Mouse (Mus musculus) hindbrain, embryonic 15.5 days (tissue): ENCODE data around the gene Krtap11-1. TPM values are rescaled to one million over a fixed set of nuclear protein-coding genes. Genes with fewer than 3 reads are reported as not detected.
A peak's percentile ranks its signal among the peaks of the same experiment; 100 is the strongest.

Experiments used
- ATAC-seq: fragments of 200-750 bp; cut with Nextera tagmentation; 2 replicates; pipeline ENCODE4 v1.8.0; 2017; ENCODE audit warnings: low read depth, moderate number of reproducible peaks, moderate TSS enrichment; ENCODE audit not compliant: low FRiP score
- H3K27ac ChIP-seq: fragments of 300-500 bp; sonication (generic); replicated peaks from 2 replicates; pipeline ENCODE4 v1.5.1; 2015; ENCODE audit warnings: mild to moderate bottlenecking, inconsistent platforms
- H3K27me3 ChIP-seq: fragments of 300-500 bp; sonication (generic); 2 replicates; pipeline ENCODE4 v1.6.1; 2015; ENCODE audit warnings: control low read depth, inconsistent platforms
- H3K36me3 ChIP-seq: fragments of 300-500 bp; sonication (generic); 2 replicates; pipeline ENCODE4 v1.6.1; 2015; ENCODE audit warnings: control low read depth, inconsistent platforms
- H3K4me1 ChIP-seq: fragments of 300-500 bp; sonication (generic); replicated peaks from 2 replicates; pipeline ENCODE4 v1.6.1; 2015; ENCODE audit warnings: control low read depth, inconsistent platforms
- H3K4me2 ChIP-seq: fragments of 300-500 bp; sonication (generic); 2 replicates; pipeline ENCODE4 v1.6.1; 2015; ENCODE audit warnings: moderate library complexity, mild to moderate bottlenecking, inconsistent platforms
- H3K4me3 ChIP-seq: fragments of 300-500 bp; sonication (generic); 2 replicates; pipeline ENCODE4 v1.5.1; 2015; ENCODE audit warnings: mild to moderate bottlenecking, inconsistent platforms
- H3K9ac ChIP-seq: fragments of 300-500 bp; sonication (generic); 2 replicates; pipeline ENCODE4 v1.6.1; 2015; ENCODE audit warnings: inconsistent platforms
- H3K9me3 ChIP-seq: fragments of 300-500 bp; sonication (generic); 2 replicates; pipeline ENCODE4 v1.6.1; 2016; ENCODE audit warnings: control low read depth, inconsistent platforms
- WGBS: fragments of 180-500 bp; shearing (Covaris S2); methylation state at CpG from one replicate; pipeline ENCODE4 v1.1.7; 2015; 5-methylcytosine and 5-hydroxymethylcytosine counted together
- polyA plus RNA-seq: library from polyadenylated mRNA; unstranded; fragments of >200 nt; fragmentation: Nextera tagmentation; extraction: Ambion mirVana; gene quantifications from 2 replicates; pipeline ENCODE4 v1.2.1, GENCODE M21; 2015

Krtap11-1 gene
- polyA plus RNA-seq: not detected in 2 replicates

GRCm38 (mm10) chr16:89571083-89571482 is at the start of gene Krtap11-1:
TSS of gene Krtap11-1 (minus strand) at chr16:89571183.
- no peaks in the 10 kb centered on the region for H3K27me3 ChIP-seq
- H3K4me2 ChIP-seq: no peak within 1 kb of the TSS
- no peak for ATAC-seq
- H3K36me3 ChIP-seq: no peaks in the 10 kb centered on the region
- no peaks in the 10 kb centered on the region; the same call in 1 of the 2 replicates for H3K4me1 ChIP-seq
- H3K9me3 ChIP-seq: no peaks in the 10 kb centered on the region
- H3K4me3 ChIP-seq: no peak within 1 kb of the TSS
- WGBS: 93% methylated on average over 5 of the region's 5 CpGs
- H3K27ac ChIP-seq: no peak within 1 kb of the TSS
- no peak within 1 kb of the TSS for H3K9ac ChIP-seq

GRCm38 (mm10) chr16:89618190-89618589 is 47.2 kb upstream of the Krtap11-1 start:
- no peaks in the 10 kb centered on the region for H3K36me3 ChIP-seq
- H3K4me1 ChIP-seq: no peaks in the 10 kb centered on the region
- no peak overlapping the region for H3K4me2 ChIP-seq
- H3K27me3 ChIP-seq: no peaks in the 10 kb centered on the region
- ATAC-seq: no peak
- no peak overlapping the region for H3K27ac ChIP-seq
- H3K9me3 ChIP-seq: no peaks in the 10 kb centered on the region
- no peak overlapping the region for H3K4me3 ChIP-seq
- 88% methylated on average over 7 of the region's 7 CpGs for WGBS
- H3K9ac ChIP-seq: no peak overlapping the region

GRCm38 (mm10) chr16:89617251-89617650 is 46.3 kb upstream of the Krtap11-1 start:
- H3K9ac ChIP-seq: no peak overlapping the region

GRCm38 (mm10) chr16:89613726-89614125 is 42.7 kb upstream of the Krtap11-1 start:
- WGBS: 65% methylated on average over 12 of the region's 12 CpGs
- Histone ChIP-seq H3K4me3 (no peak overlapping the region), H3K9me3 (no peaks in the 10 kb centered on the region), H3K4me2 (no peak overlapping the region), H3K4me1 (no peaks in the 10 kb centered on the region), H3K27me3 (no peaks in the 10 kb centered on the region), H3K36me3 (no peaks in the 10 kb centered on the region), H3K9ac (no peak overlapping the region), H3K27ac (no peak overlapping the region)
- peak; percentile 45; the same call in 1 of the 2 replicates for ATAC-seq

More at GRCm38 (mm10) chr16:89617251-89617650, 46.3 kb upstream of the Krtap11-1 start:
- no peaks in the 10 kb centered on the region for H3K27me3 ChIP-seq
- no peak overlapping the region for H3K4me2 ChIP-seq
- H3K36me3 ChIP-seq: no peaks in the 10 kb centered on the region
- WGBS: 53% methylated on average over 3 of the region's 3 CpGs
- no peaks in the 10 kb centered on the region for H3K9me3 ChIP-seq
- no peak overlapping the region for H3K4me3 ChIP-seq
- H3K4me1 ChIP-seq: no peaks in the 10 kb centered on the region
- no peak for ATAC-seq
- H3K27ac ChIP-seq: no peak overlapping the region

- Histone ChIP-seq H3K9me3 (no peaks in the 10 kb centered on the region), H3K4me3 (no peak overlapping the region), H3K27me3 (no peaks in the 10 kb centered on the region), H3K4me1 (no peaks in the 10 kb centered on the region), H3K36me3 (no peaks in the 10 kb centered on the region), H3K4me2 (no peak overlapping the region), H3K27ac (no peak overlapping the region), H3K9ac (no peak overlapping the region)
- WGBS: 77% methylated on average over 4 of the region's 4 CpGs
- ATAC-seq: no peak
Observed at GRCm38 (mm10) chr16:89608791-89609185, 37.8 kb upstream of the Krtap11-1 start.

- Histone ChIP-seq H3K9me3 (no peaks in the 10 kb centered on the region), H3K4me3 (no peak overlapping the region), H3K36me3 (no peaks in the 10 kb centered on the region), H3K4me1 (no peaks in the 10 kb centered on the region), H3K27ac (no peak overlapping the region), H3K4me2 (no peak overlapping the region), H3K27me3 (no peaks in the 10 kb centered on the region), H3K9ac (no peak overlapping the region)
- no peak for ATAC-seq
- 92% methylated on average over 12 of the region's 12 CpGs for WGBS
Observed at GRCm38 (mm10) chr16:89608161-89608790, 37.3 kb upstream of the Krtap11-1 start.

GRCm38 (mm10) chr16:89606951-89607350 is 36.0 kb upstream of the Krtap11-1 start:
- no peak overlapping the region for H3K4me3 ChIP-seq
- H3K27me3 ChIP-seq: no peaks in the 10 kb centered on the region
- no peaks in the 10 kb centered on the region for H3K9me3 ChIP-seq
- H3K4me2 ChIP-seq: no peak overlapping the region
- no peak overlapping the region for H3K9ac ChIP-seq
- no peak for ATAC-seq
- 88% methylated on average over 3 of the region's 3 CpGs for WGBS
- no peak overlapping the region for H3K27ac ChIP-seq
- H3K36me3 ChIP-seq: no peaks in the 10 kb centered on the region
- no peaks in the 10 kb centered on the region for H3K4me1 ChIP-seq

- H3K4me3 ChIP-seq: no peak overlapping the region
- no peaks in the 10 kb centered on the region for H3K36me3 ChIP-seq
- H3K27me3 ChIP-seq: no peaks in the 10 kb centered on the region
- H3K27ac ChIP-seq: no peak overlapping the region
- no peaks in the 10 kb centered on the region for H3K4me1 ChIP-seq
- ATAC-seq: no peak
- no peak overlapping the region for H3K9ac ChIP-seq
- 56% methylated on average over 3 of the region's 3 CpGs for WGBS
- peaks cover 7% of the 10 kb centered on the region; the same call in 1 of the 2 replicates for H3K9me3 ChIP-seq
- no peak overlapping the region for H3K4me2 ChIP-seq
Observed at GRCm38 (mm10) chr16:89587209-89587608, 16.2 kb upstream of the Krtap11-1 start.

- no peak for ATAC-seq
- H3K4me3 ChIP-seq: no peak overlapping the region
- no peaks in the 10 kb centered on the region for H3K27me3 ChIP-seq
- no peak overlapping the region for H3K27ac ChIP-seq
- H3K4me1 ChIP-seq: no peaks in the 10 kb centered on the region
- no peaks in the 10 kb centered on the region for H3K9me3 ChIP-seq
- 66% methylated on average over 9 of the region's 9 CpGs for WGBS
- no peaks in the 10 kb centered on the region for H3K36me3 ChIP-seq
- no peak overlapping the region for H3K9ac ChIP-seq
- no peak overlapping the region for H3K4me2 ChIP-seq
Observed at GRCm38 (mm10) chr16:89585604-89586508, 14.9 kb upstream of the Krtap11-1 start.

GRCm38 (mm10) chr16:89581658-89582057 is 10.7 kb upstream of the Krtap11-1 start:
- H3K9ac ChIP-seq: no peak overlapping the region
- H3K4me3 ChIP-seq: no peak overlapping the region
- no peaks in the 10 kb centered on the region for H3K4me1 ChIP-seq
- 98% methylated on average over 2 of the region's 2 CpGs for WGBS
- H3K9me3 ChIP-seq: no peaks in the 10 kb centered on the region
- H3K27me3 ChIP-seq: no peaks in the 10 kb centered on the region
- no peaks in the 10 kb centered on the region for H3K36me3 ChIP-seq
- no peak for ATAC-seq
- H3K4me2 ChIP-seq: no peak overlapping the region
- H3K27ac ChIP-seq: no peak overlapping the region

GRCm38 (mm10) chr16:89570516-89570915 is 467 bp downstream of the Krtap11-1 start:
- 86% methylated on average over 9 of the region's 9 CpGs for WGBS
- no peaks in the 10 kb centered on the region for H3K9me3 ChIP-seq
- no peaks in the 10 kb centered on the region for H3K27me3 ChIP-seq
- ATAC-seq: peak; percentile 33
- no peaks in the 10 kb centered on the region for H3K36me3 ChIP-seq
- no peaks in the 10 kb centered on the region; the same call in 1 of the 2 replicates for H3K4me1 ChIP-seq
- H3K4me3 ChIP-seq: no peak overlapping the region
- H3K9ac ChIP-seq: no peak overlapping the region
- H3K27ac ChIP-seq: no peak overlapping the region
- H3K4me2 ChIP-seq: no peak overlapping the region

- H3K9me3 ChIP-seq: no peaks in the 10 kb centered on the region
- H3K4me2 ChIP-seq: no peak overlapping the region
- WGBS: 55% methylated on average over 6 of the region's 6 CpGs
- H3K36me3 ChIP-seq: no peaks in the 10 kb centered on the region
- no peaks in the 10 kb centered on the region; the same call in 1 of the 2 replicates for H3K4me1 ChIP-seq
- H3K9ac ChIP-seq: no peak overlapping the region
- H3K4me3 ChIP-seq: no peak overlapping the region
- 0 out of 2 replicates have a peak, but pooled peaks have one; percentile 23 for ATAC-seq
- H3K27ac ChIP-seq: no peak overlapping the region
- no peaks in the 10 kb centered on the region for H3K27me3 ChIP-seq
Observed at GRCm38 (mm10) chr16:89569136-89569535, 1.8 kb downstream of the Krtap11-1 start.
